Mouse (Mus musculus) midbrain, embryonic 10.5 days (tissue): ENCODE data around the gene Chst11. TPM values are rescaled to one million over a fixed set of nuclear protein-coding genes. Genes with fewer than 3 reads are reported as not detected.

Experiments
- DNase-seq: peaks from one replicate; pipeline ENCODE4 v3.0.0-alpha.2; 2017; ENCODE audit warnings: low spot score
- H3K27ac ChIP-seq: fragments of 300-500 bp; sonication (generic); replicated peaks from 2 replicates; pipeline ENCODE4 v1.5.1; 2016; ENCODE audit warnings: mild to moderate bottlenecking
- H3K27me3 ChIP-seq: fragments of 300-500 bp; sonication (generic); 2 replicates; pipeline ENCODE4 v1.6.1; 2016; ENCODE audit warnings: low read depth, mild to moderate bottlenecking; ENCODE audit not compliant: poor library complexity, severe bottlenecking
- H3K36me3 ChIP-seq: fragments of 300-500 bp; sonication (generic); 2 replicates; pipeline ENCODE4 v1.6.1; 2016; ENCODE audit warnings: mild to moderate bottlenecking, moderate library complexity
- H3K4me1 ChIP-seq: fragments of 300-500 bp; sonication (generic); 2 replicates; pipeline ENCODE4 v1.6.1; 2016
- H3K4me3 ChIP-seq: fragments of 300-500 bp; sonication (generic); 2 replicates; pipeline ENCODE4 v1.5.1; 2016; ENCODE audit warnings: mild to moderate bottlenecking, moderate library complexity
- H3K9me3 ChIP-seq: fragments of 300-500 bp; sonication (generic); replicated peaks from 2 replicates; pipeline ENCODE4 v1.6.1; 2016; ENCODE audit warnings: mild to moderate bottlenecking
- WGBS: fragments of 180-500 bp; shearing (Covaris S2); methylation state at CpG from one replicate; pipeline ENCODE4 v1.1.7; 2016; 5-methylcytosine and 5-hydroxymethylcytosine counted together
- polyA plus RNA-seq: library from polyadenylated mRNA; unstranded; fragments of >200 nt; fragmentation: Nextera tagmentation; extraction: Ambion mirVana; gene quantifications from 2 replicates; pipeline ENCODE4 v1.2.1, GENCODE M21; 2016

The Chst11 gene
- polyA plus RNA-seq, 1 experiment from 2014 or later, result 0.94 TPM

DNA sequence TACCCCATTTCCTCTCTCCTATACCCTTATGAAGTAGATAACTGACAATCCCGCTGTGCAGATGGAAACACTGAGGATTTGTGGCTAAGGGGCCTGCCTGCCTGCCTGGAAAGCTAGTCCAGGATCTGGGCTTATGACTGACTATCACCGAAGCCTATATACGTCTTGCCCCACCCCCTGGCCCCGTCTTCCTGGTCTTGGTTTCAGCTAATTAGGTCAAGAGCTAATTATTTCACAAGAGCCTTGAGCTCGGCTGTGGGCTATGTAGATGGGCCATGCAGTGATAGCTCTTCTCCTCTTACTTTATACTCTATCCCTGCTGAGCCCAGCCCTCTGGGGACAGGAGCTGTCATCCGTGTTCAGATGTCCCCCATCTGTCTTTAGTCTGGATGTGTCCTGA is 12.2 kb downstream of the Chst11 start:
- Histone ChIP-seq H3K27me3 (0 out of 2 replicates have a peak, but pooled peaks cover 19% of the 10 kb centered on the region), H3K4me3 (no peak overlapping the region), H3K36me3 (no peaks in the 10 kb centered on the region), H3K27ac (no peak overlapping the region), H3K9me3 (no peaks in the 10 kb centered on the region), H3K4me1 (peaks cover 10% of the 10 kb centered on the region)
- WGBS, result 86% methylated on average over 6 of the region's 6 CpGs
- DNase-seq, result no peak

DNA sequence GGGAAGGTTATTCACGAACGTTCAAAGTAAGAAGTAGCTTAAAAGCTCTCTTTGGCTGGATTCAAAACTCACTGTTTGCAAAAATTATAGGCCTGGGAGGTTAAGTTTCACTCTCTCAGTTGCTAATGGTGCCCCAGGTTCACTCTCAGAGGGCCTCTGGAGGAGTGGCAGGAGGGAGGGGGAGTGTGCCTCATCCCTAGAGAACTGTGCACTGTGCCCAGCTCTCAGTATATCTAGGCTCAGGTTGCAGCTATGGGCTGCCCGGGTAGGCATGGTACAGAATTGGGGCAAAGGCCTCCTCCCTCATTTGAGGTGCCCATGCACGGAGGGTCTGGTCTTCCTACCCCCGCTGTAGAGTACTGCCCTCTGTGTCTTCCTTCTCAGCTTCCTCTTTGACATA is 14.9 kb downstream of the Chst11 start:
- peaks cover 4% of the 10 kb centered on the region for H3K4me1 ChIP-seq
- H3K27ac ChIP-seq, result no peak overlapping the region
- DNase-seq, result no peak
- H3K36me3 ChIP-seq, result no peaks in the 10 kb centered on the region
- 91% methylated on average over 5 of the region's 5 CpGs for WGBS
- H3K4me3 ChIP-seq, result no peak overlapping the region
- H3K9me3 ChIP-seq, result no peaks in the 10 kb centered on the region
- no peaks in the 10 kb centered on the region for H3K27me3 ChIP-seq

DNA sequence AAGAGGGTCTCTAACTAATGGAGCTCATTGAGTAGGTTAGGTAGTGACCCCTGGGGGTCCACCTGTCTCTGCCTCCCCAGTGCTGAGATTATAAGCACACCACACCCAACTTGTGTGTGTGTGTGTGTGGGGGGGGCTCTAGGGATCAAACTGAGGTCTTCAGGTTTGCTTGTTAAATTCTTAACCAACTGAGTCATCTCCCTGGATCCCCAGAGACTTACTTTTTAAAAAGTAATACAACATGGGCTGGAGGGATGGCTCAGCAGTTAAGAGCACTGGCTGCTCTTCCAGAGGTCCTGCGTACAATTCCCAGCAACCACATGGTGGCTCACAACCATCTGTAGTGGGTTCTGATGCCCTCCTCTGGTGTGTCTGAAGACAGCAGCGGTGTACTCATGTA is 15.4 kb downstream of the Chst11 start:
- Histone ChIP-seq H3K27ac (no peak overlapping the region), H3K4me3 (no peak overlapping the region), H3K27me3 (no peaks in the 10 kb centered on the region), H3K36me3 (0 out of 2 replicates have a peak, but pooled peaks cover 2% of the 10 kb centered on the region), H3K4me1 (peaks cover 4% of the 10 kb centered on the region), H3K9me3 (no peaks in the 10 kb centered on the region)
- WGBS, result 91% methylated on average over 2 of the region's 2 CpGs
- DNase-seq, result no peak

DNA sequence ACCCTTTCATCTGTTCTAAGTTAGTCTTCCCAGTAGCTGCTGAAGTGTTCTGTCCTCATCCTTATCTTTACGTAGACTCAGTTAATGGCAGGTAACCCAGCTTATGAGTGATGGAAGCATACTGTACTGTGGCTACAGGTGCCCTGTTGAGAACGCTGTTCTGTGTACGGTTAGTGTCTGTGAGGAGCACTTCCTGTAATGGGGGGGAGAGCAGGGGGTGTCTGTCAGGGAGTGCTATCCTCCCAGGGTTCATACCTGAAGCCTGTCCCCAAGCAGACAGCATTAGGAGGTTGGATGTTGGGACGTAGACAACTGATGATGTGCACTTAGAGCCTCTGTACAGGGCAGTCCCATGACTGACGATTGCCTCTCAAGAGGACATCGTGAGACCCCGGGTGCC is 18.6 kb downstream of the Chst11 start:
- no peak overlapping the region for H3K4me3 ChIP-seq
- H3K9me3 ChIP-seq, result peaks cover 13% of the 10 kb centered on the region; the same call in 1 of the 2 replicates
- WGBS, result 95% methylated on average over 7 of the region's 7 CpGs
- H3K4me1 ChIP-seq, result peaks cover 8% of the 10 kb centered on the region
- 0 out of 2 replicates have a peak, but pooled peaks cover 11% of the 10 kb centered on the region for H3K36me3 ChIP-seq
- no peaks in the 10 kb centered on the region for H3K27me3 ChIP-seq
- no peak overlapping the region for H3K27ac ChIP-seq
- DNase-seq, result no peak

DNA sequence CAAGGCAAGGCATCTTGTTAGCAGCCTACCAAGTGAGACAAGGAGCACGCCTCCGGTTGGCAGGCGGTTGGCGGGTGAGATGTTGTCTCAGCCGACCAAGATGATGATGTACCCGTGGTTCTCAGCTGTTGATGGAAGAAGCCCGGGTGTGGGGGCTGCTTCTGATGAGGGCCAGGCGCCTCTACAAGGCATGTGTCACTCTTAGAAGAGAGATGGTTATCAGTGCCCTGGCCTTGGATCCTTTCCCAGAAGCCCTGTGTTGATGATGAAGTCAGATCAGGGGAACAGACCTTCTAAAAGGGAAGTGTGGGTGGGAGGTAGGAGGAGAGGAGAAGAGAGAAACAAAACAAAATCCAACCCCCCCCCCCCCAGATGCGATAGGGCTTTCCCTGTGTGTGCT is 19.1 kb downstream of the Chst11 start:
- WGBS, result 92% methylated on average over 9 of the region's 9 CpGs

DNA sequence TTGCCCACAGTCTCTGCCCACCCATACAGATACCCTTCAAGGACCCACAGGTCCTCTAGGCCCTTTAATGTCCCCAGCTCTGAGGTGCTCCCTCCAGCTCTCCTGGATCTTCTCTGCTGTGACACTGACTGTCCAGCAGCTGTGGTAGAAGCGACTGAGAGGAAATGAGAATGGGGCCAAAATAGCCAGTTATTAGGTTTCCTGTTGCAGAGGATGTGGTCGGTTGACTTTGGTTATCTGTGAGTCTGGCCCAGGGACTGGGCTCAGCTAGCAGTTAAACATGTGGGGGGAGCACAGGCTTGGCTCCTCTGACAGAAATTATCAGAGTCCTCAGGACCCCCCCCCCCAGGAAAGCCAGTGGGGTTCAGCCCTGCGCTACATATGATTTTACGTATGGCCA is 19.7 kb downstream of the Chst11 start:
- WGBS, result 85% methylated on average over 4 of the region's 4 CpGs
- Histone ChIP-seq H3K27me3 (no peaks in the 10 kb centered on the region), H3K27ac (no peak overlapping the region; the same call in 1 of the 2 replicates), H3K9me3 (peaks cover 13% of the 10 kb centered on the region; the same call in 1 of the 2 replicates), H3K4me1 (peaks cover 8% of the 10 kb centered on the region), H3K4me3 (no peak overlapping the region), H3K36me3 (0 out of 2 replicates have a peak, but pooled peaks cover 11% of the 10 kb centered on the region)
- DNase-seq, result no peak

More for the DNA sequence above, 19.1 kb downstream of the Chst11 start:
- Histone ChIP-seq H3K4me3 (no peak overlapping the region), H3K27ac (no peak overlapping the region), H3K27me3 (no peaks in the 10 kb centered on the region), H3K36me3 (0 out of 2 replicates have a peak, but pooled peaks cover 11% of the 10 kb centered on the region), H3K4me1 (peaks cover 8% of the 10 kb centered on the region), H3K9me3 (peaks cover 13% of the 10 kb centered on the region; the same call in 1 of the 2 replicates)
- DNase-seq, result no peak

DNA sequence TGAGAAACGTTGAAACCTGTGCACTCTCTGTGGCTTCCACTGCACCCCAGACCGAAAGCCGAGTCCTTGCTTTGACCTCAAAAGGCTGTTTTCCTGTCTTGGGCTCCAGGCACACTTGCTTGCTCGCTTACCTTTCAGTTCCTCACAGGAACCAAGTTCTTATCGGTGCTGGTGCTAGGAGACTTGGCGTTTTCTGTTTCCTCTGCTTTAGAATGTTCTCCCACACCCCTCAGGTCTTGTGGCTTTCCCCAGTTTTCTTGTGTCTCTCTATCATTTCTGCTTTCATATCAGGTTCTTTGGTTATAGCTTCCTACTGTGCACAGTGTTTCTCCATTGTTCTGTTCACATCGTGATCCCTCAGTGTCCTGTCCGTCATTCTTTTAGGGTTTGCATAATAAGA is 21.0 kb downstream of the Chst11 start:
- Histone ChIP-seq H3K36me3 (0 out of 2 replicates have a peak, but pooled peaks cover 11% of the 10 kb centered on the region), H3K27ac (no peak overlapping the region), H3K4me1 (peaks cover 8% of the 10 kb centered on the region), H3K4me3 (no peak overlapping the region), H3K9me3 (peaks cover 13% of the 10 kb centered on the region; the same call in 1 of the 2 replicates), H3K27me3 (no peaks in the 10 kb centered on the region)
- WGBS, result 94% methylated on average over 8 of the region's 8 CpGs
- DNase-seq, result no peak

DNA sequence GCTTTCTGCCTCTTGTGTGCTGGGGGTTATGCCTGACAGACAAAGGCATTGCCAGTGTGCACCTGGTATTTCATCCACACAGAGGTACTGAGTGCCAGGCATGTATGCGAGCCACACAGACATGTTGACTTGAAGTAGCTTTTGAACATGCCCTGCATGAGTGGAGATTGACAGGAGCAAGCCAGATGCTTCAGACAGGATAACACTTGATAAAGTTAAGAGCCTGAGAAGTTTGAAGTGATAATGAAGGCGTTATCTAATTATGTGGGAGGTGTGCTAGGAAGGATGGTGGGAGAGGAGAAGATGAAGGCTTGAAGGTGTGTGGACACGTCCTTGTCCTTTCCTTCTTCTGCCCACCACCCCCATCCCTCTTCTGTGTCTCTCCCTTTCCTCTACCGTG is 28.7 kb downstream of the Chst11 start:
- DNase-seq, result no peak
- no peak overlapping the region for H3K27ac ChIP-seq
- no peaks in the 10 kb centered on the region for H3K36me3 ChIP-seq
- H3K27me3 ChIP-seq, result no peaks in the 10 kb centered on the region
- no peaks in the 10 kb centered on the region for H3K9me3 ChIP-seq
- 77% methylated on average over 4 of the region's 4 CpGs for WGBS
- peaks cover 13% of the 10 kb centered on the region for H3K4me1 ChIP-seq
- no peak overlapping the region for H3K4me3 ChIP-seq

DNA sequence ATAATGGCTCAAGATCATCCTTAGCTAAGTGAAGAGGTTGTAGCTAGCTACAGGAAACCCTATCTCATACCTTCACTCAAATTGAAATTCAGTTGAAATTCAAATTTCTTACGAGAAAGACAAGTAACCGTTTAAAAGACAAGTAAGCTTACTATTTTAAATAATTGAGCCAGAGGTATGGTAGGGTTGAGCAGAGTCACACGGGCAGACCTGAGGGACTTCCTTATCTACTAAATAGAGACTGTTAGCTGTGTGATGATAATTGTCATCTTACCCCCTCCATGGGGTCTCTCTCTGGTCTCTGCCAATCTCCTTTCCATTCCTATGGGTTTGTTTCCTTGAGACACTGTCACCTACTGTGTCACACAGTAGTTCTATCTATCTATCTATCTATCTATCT is 30.6 kb downstream of the Chst11 start:
- Histone ChIP-seq H3K4me1 (peaks cover 33% of the 10 kb centered on the region), H3K4me3 (no peak overlapping the region)
- 96% methylated on average over 3 of the region's 3 CpGs for WGBS

DNA sequence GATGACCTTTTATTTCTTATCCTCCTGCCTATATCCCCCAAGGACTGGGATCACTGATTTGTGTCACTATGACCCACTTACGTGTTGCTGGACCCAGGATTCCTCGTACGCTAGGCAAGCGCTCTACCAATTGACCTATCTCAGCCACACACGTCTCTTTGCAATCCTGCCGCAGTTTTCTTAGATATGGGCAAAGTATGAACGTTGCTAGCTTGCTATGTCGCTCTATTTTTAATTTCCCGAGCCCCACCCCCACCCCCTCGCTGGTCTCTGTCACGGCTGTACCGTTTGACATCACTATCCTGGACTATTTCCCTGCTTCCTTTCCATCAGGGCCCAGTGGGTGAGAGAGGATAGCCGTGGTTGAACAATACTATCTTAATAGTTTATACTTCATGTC is 31.5 kb downstream of the Chst11 start:
- peaks cover 10% of the 10 kb centered on the region for H3K27me3 ChIP-seq
- peaks cover 41% of the 10 kb centered on the region for H3K4me1 ChIP-seq
- no peak overlapping the region for H3K27ac ChIP-seq
- no peaks in the 10 kb centered on the region for H3K9me3 ChIP-seq
- DNase-seq, result no peak
- 91% methylated on average over 13 of the region's 13 CpGs for WGBS
- H3K4me3 ChIP-seq, result no peak overlapping the region
- H3K36me3 ChIP-seq, result no peaks in the 10 kb centered on the region

More for the DNA sequence above, 30.6 kb downstream of the Chst11 start:
- H3K27ac ChIP-seq, result no peak overlapping the region
- DNase-seq, result no peak
- peaks cover under 1% of the 10 kb centered on the region; the same call in 1 of the 2 replicates for H3K27me3 ChIP-seq
- H3K36me3 ChIP-seq, result no peaks in the 10 kb centered on the region
- H3K9me3 ChIP-seq, result no peaks in the 10 kb centered on the region

DNA sequence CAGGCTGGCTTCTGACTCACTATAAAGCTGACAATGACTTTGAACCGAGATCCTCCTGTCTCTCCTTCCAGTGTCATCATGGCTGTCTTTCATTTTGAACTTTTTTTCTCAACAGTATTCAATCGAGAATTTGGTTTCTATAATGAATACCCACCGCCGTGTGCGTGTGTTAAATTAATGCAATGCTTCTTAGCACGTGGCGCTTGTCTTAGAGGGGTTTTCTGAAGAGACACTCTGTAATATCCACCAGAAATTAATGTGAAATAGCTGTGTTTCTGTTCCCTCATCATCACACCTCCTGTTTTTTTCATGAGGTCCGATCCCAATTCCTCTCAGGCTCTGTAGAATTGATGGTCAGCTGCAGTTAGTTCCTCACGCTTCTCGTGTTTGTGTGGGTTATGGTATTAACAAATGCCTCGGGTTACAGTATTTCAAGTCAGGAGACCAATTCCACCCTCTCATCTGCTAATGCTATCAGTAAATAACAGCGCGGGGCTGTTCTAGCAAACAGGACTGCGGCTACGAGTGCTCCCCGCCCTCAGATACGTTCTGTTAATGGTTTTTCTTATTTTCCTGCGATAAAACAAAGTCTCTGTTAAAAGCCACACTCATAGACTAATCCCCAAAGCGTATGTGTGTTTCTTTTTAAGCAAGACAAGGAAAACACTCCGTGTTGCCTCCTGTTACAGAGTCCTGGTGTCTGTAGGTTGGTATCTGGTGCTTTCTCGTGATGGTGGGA is 32.6 kb downstream of the Chst11 start:
- DNase-seq, result no peak
- 84% methylated on average over 21 of the region's 21 CpGs for WGBS
- no peaks in the 10 kb centered on the region for H3K9me3 ChIP-seq
- no peak overlapping the region for H3K27ac ChIP-seq
- H3K27me3 ChIP-seq, result peaks cover 17% of the 10 kb centered on the region
- H3K4me1 ChIP-seq, result peaks cover 38% of the 10 kb centered on the region
- no peaks in the 10 kb centered on the region for H3K36me3 ChIP-seq
- H3K4me3 ChIP-seq, result no peak overlapping the region

DNA sequence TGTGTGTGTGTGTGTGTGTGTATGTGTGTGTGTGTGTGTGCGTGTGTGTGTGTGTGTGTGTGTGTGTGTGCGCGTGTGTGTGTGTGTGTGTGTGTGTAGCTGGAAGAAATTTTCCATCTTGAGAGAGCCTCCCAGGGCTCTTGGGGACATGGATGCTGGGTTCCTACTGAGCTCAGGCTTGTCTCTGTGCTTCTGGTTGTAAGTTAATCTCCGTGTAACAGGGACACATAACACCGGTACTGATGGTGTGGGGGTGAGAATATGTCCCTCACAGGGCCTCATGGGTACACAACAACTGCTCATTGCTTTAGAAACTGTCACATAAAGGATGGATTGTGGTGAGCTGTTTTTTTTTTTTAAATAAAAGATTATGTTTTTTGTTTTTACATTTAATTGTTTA is 33.2 kb downstream of the Chst11 start:
- Histone ChIP-seq H3K4me1 (peaks cover 38% of the 10 kb centered on the region), H3K9me3 (no peaks in the 10 kb centered on the region), H3K27me3 (peaks cover 20% of the 10 kb centered on the region), H3K36me3 (no peaks in the 10 kb centered on the region), H3K27ac (no peak overlapping the region), H3K4me3 (no peak overlapping the region)
- 76% methylated on average over 4 of the region's 5 CpGs for WGBS
- no peak for DNase-seq

DNA sequence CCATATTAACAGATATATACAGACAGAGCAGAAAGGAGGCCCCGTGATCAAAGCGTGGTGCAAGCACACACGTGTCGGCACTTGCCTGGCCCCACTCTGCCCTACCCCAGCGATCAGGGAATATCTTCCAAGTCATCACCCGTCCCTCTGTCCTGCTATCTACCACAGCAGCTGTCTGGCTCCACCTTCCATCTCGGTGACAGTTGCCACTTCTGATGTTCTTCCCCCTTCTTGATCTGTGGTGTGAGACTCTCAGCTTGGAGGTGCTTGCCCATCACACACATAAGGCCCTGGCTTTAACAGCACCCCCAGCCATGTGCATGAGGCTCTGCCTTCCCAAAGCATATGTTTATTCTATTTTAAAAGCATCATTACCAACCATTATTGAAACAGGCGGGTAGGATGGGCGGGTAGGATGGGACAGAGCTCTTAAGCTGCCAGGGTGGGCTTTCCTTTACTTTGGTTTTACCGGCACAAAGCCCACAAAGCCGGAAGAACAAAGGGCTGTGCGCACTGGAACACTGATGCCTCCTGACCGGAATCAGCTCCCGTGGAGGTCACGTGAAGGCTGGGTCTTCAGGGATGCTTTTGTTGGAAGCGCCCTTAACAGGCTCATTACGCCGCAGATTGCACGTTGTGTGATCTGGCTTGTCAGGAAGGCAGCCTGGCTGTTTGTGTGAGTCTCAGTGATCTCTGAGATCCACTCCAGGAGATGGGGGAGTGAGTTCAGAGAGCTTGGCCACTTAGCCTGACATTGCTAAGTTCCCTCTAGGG is 34.4 kb downstream of the Chst11 start:
- DNase-seq, result peak; percentile 71
- H3K4me3 ChIP-seq, result peak overlapping the region; percentile 33

More for the DNA sequence above, 34.4 kb downstream of the Chst11 start:
- Histone ChIP-seq H3K27me3 (peaks cover 20% of the 10 kb centered on the region), H3K9me3 (no peaks in the 10 kb centered on the region), H3K4me1 (peaks cover 38% of the 10 kb centered on the region), H3K27ac (peak overlapping the region; percentile 76), H3K36me3 (no peaks in the 10 kb centered on the region)
- WGBS, result 30% methylated on average over 19 of the region's 19 CpGs
